In genomic region chr17:83115146-83115545, GRCm38 (mm10) we compare ENCODE assay signal across 17 mouse cellular contexts.
DNase-seq lines count a peak whose midpoint lies in the region; ATAC-seq and TF ChIP-seq lines count a peak whose summit lies in the region.
"Had no signal": no experiment of that assay in that cellular context is flagged by ENCODE, and none has a peak within 500 bp of the region (broad histone marks: within the 10 kb centered on the region; RNA-seq: fewer than 3 reads in every experiment).

No protein-coding gene starts in this region.

- no peak overlapping the region for H3K4me2 ChIP-seq in intestine, embryonic 15.5 days (replicated peaks)
- H3K4me2 ChIP-seq in intestine, postnatal 0 days (replicated peaks; ENCODE audit: low read depth) = no peak overlapping the region
- no peak overlapping the region for H3K4me2 ChIP-seq in limb, embryonic 14.5 days (replicated peaks; ENCODE audit: low read depth, low read length, severe bottlenecking)
- H3K4me2 ChIP-seq: forebrain, embryonic 13.5 days; heart, embryonic 15.5 days; lung, embryonic 15.5 days; stomach, embryonic 15.5 days had no signal

- DNase-seq in cerebellum, adult 9-10 months = peak; percentile 58
- no peak for DNase-seq in embryonic facial prominence, embryonic 10.5 days (ENCODE audit: low spot score)
- DNase-seq in limb, embryonic 14.5 days (ENCODE audit: low spot score) = no peak
- no peak for DNase-seq in left cerebral cortex, adult 18-20 months (ENCODE audit: low spot score in 2 of 2)
- DNase-seq: adrenal gland, adult 8-10 months; thymus, postnatal 14 days had no signal

- no peak overlapping the region for H3K9ac ChIP-seq in intestine, embryonic 15.5 days
- no peak overlapping the region for H3K9ac ChIP-seq in intestine, postnatal 0 days (ENCODE audit: low read depth, low read length)
- no peak overlapping the region for H3K9ac ChIP-seq in limb, embryonic 14.5 days (ENCODE audit: low read depth, low read length, severe bottlenecking)
- H3K9ac ChIP-seq: forebrain, embryonic 13.5 days; heart, embryonic 15.5 days; lung, embryonic 15.5 days; stomach, embryonic 15.5 days had no signal

- H3K4me3 ChIP-seq in intestine, embryonic 15.5 days (replicated peaks) = no peak overlapping the region
- H3K4me3 ChIP-seq in intestine, postnatal 0 days (ENCODE audit: low read depth, low read length) = no peak overlapping the region
- no peak overlapping the region for H3K4me3 ChIP-seq in embryonic facial prominence, embryonic 10.5 days
- H3K4me3 ChIP-seq in limb, embryonic 14.5 days (replicated peaks; ENCODE audit: low read length) = no peak overlapping the region
- H3K4me3 ChIP-seq: forebrain, embryonic 13.5 days; heart, embryonic 15.5 days; left cerebral cortex, adult 2 months; lung, embryonic 15.5 days; megakaryocyte, embryonic 14.5 days; stomach, embryonic 15.5 days had no signal

- 59% methylated on average over 4 of the region's 4 CpGs for WGBS in intestine, embryonic 15.5 days
- 74% methylated on average over 4 of the region's 4 CpGs for WGBS in intestine, postnatal 0 days
- WGBS in embryonic facial prominence, embryonic 10.5 days = 74% methylated on average over 4 of the region's 4 CpGs
- 93% methylated on average over 4 of the region's 4 CpGs for WGBS in limb, embryonic 14.5 days

- peaks cover 15% of the 10 kb centered on the region for H3K4me1 ChIP-seq in intestine, embryonic 15.5 days (replicated peaks)
- H3K4me1 ChIP-seq in intestine, postnatal 0 days (replicated peaks; ENCODE audit: control insufficient read depth, insufficient read depth, low read length) = no peaks in the 10 kb centered on the region
- H3K4me1 ChIP-seq in embryonic facial prominence, embryonic 10.5 days = peaks cover 53% of the 10 kb centered on the region
- H3K4me1 ChIP-seq in limb, embryonic 14.5 days (ENCODE audit: control insufficient read depth, insufficient read depth, low read length) = peaks cover 10% of the 10 kb centered on the region

- ATAC-seq in intestine, embryonic 15.5 days = no peak
- ATAC-seq in intestine, postnatal 0 days = no peak
- no peak for ATAC-seq in limb, embryonic 14.5 days (ENCODE audit: low FRiP score, low read depth)
- no peak for ATAC-seq in megakaryocyte-erythroid progenitor cell, adult 5-6 weeks (replicated peaks; ENCODE audit: low FRiP score, low TSS enrichment, poor library complexity, severe bottlenecking)
- ATAC-seq: CD4-positive, CD25-positive, alpha-beta regulatory T cell, adult 4 months; forebrain, embryonic 13.5 days; inflammation-experienced regulatory T-cells, adult 6 months had no signal

- TF ChIP-seq CTCF in intestine, postnatal 0 days (IDR thresholded peaks at IDR 0.05; ENCODE audit: low read depth) = no peak

- no peaks in the 10 kb centered on the region for H3K27me3 ChIP-seq in intestine, embryonic 15.5 days (replicated peaks)
- no peaks in the 10 kb centered on the region for H3K27me3 ChIP-seq in intestine, postnatal 0 days (replicated peaks; ENCODE audit: control insufficient read depth, insufficient read depth, low read length)
- H3K27me3 ChIP-seq in embryonic facial prominence, embryonic 10.5 days (replicated peaks; ENCODE audit: low read depth, poor library complexity, severe bottlenecking) = peaks cover 22% of the 10 kb centered on the region
- H3K27me3 ChIP-seq in limb, embryonic 14.5 days (ENCODE audit: control insufficient read depth, insufficient read depth, low read length) = peaks cover 15% of the 10 kb centered on the region
- H3K27me3 ChIP-seq: forebrain, embryonic 13.5 days; heart, embryonic 15.5 days; lung, embryonic 15.5 days; stomach, embryonic 15.5 days had no signal

- TF ChIP-seq POLR2A in limb, embryonic 14.5 days (IDR thresholded peaks at IDR 0.05; ENCODE audit: borderline replicate concordance, extremely low read depth, insufficient read depth, insufficient read length) = no peak

- H3K27ac ChIP-seq in intestine, embryonic 15.5 days = 0 out of 2 replicates have a peak overlapping the region, but pooled peaks have one; percentile 17
- no peak overlapping the region for H3K27ac ChIP-seq in intestine, postnatal 0 days (ENCODE audit: low read depth, low read length)
- H3K27ac ChIP-seq in embryonic facial prominence, embryonic 10.5 days (replicated peaks) = peak overlapping the region; percentile 70
- 0 out of 2 replicates have a peak overlapping the region, but pooled peaks have one; percentile 28 for H3K27ac ChIP-seq in limb, embryonic 14.5 days (replicated peaks; ENCODE audit: low read depth, low read length)
- H3K27ac ChIP-seq: forebrain, embryonic 13.5 days; heart, embryonic 15.5 days; left cerebral cortex, adult 2 months; lung, embryonic 15.5 days; stomach, embryonic 15.5 days had no signal

- no peaks in the 10 kb centered on the region for H3K36me3 ChIP-seq in intestine, embryonic 15.5 days
- no peaks in the 10 kb centered on the region for H3K36me3 ChIP-seq in intestine, postnatal 0 days (ENCODE audit: control insufficient read depth, insufficient read depth)
- H3K36me3 ChIP-seq in embryonic facial prominence, embryonic 10.5 days (replicated peaks) = no peaks in the 10 kb centered on the region
- H3K36me3 ChIP-seq in limb, embryonic 14.5 days (ENCODE audit: control insufficient read depth, insufficient read depth, low read length) = no peaks in the 10 kb centered on the region
- H3K36me3 ChIP-seq: heart, embryonic 15.5 days; lung, embryonic 15.5 days; stomach, embryonic 15.5 days had no signal

- no peaks in the 10 kb centered on the region for H3K9me3 ChIP-seq in intestine, embryonic 15.5 days
- H3K9me3 ChIP-seq in intestine, postnatal 0 days (ENCODE audit: control insufficient read depth) = no peaks in the 10 kb centered on the region
- no peaks in the 10 kb centered on the region for H3K9me3 ChIP-seq in embryonic facial prominence, embryonic 10.5 days
- H3K9me3 ChIP-seq in limb, embryonic 14.5 days (ENCODE audit: control insufficient read depth, low read length) = no peaks in the 10 kb centered on the region
- H3K9me3 ChIP-seq: forebrain, embryonic 13.5 days; heart, embryonic 15.5 days; lung, embryonic 15.5 days; megakaryocyte, embryonic 14.5 days; stomach, embryonic 15.5 days had no signal
